Mouse (Mus musculus) Patski (cell line): ENCODE measurements around the gene Cog4. TPM values are rescaled to one million over a fixed set of nuclear protein-coding genes. Genes with fewer than 3 reads are reported as not detected.

ENCODE experiments used
- ATAC-seq: fragments of 100-300 bp; one replicate; pipeline ENCODE4 v1.8.0; 2021
- CTCF ChIA-PET: fragments of 350-600 bp; sonication (Branson Sonifier 250); formaldehyde crosslinking; loops from one replicate; lab custom pipeline; 2022; ENCODE audit warnings: inconsistent platforms; lab: Charles Lee
- POLR2A ChIA-PET: fragments of 350-600 bp; sonication (Branson Sonifier 250); formaldehyde crosslinking; loops from one replicate; lab custom pipeline; 2022; ENCODE audit warnings: antibody characterized with exemption, inconsistent platforms; lab: Charles Lee
- DNase-seq: peaks from one replicate; pipeline ENCODE4 v3.0.0-alpha.2; 2011; ENCODE audit warnings: low read depth, low spot score
- H3K27me3 ChIP-seq: fragments of 371-371 bp; one replicate; pipeline ENCODE4 v1.5.1; 2021
- CTCF ChIP-seq: fragments of 100-300 bp; IDR thresholded peaks from one replicate; pipeline ENCODE4 v1.5.1; 2021
- in situ Hi-C: fragments of 300-500 bp; cut with MboI; formaldehyde crosslinking; loops from 3 replicates; pipeline ENCODE4 v1.11.1; 2018; ENCODE audit warnings: low pct_unique_long_range_greater_than_20kb, mixed read lengths
- polyA plus RNA-seq: library from polyadenylated mRNA; unstranded; gene quantifications from one replicate; pipeline ENCODE4 v1.2.3, GENCODE M21; 2021

Gene Cog4
- polyA plus RNA-seq, 1 experiment from 2014 or later, result 95.9 TPM

GRCm38 (mm10) chr8:110883824-110884223, 37.4 kb downstream of the Cog4 start:
- CTCF ChIA-PET, result interaction anchor here (0.8 kb wide), 1 partner anchor 84 kb away, joined by 3 read pairs; no protein-coding TSS in a partner anchor
- no peak for TF ChIP-seq CTCF
- ATAC-seq, result no peak
- in situ Hi-C loops, result no loop called here
- POLR2A ChIA-PET, result interaction anchor here (1.0 kb wide), 1 partner anchor 36 kb away, joined by 3 read pairs; no protein-coding TSS in a partner anchor
- DNase-seq, result no peak
- H3K27me3 ChIP-seq, result no peaks in the 10 kb centered on the region

DNA sequence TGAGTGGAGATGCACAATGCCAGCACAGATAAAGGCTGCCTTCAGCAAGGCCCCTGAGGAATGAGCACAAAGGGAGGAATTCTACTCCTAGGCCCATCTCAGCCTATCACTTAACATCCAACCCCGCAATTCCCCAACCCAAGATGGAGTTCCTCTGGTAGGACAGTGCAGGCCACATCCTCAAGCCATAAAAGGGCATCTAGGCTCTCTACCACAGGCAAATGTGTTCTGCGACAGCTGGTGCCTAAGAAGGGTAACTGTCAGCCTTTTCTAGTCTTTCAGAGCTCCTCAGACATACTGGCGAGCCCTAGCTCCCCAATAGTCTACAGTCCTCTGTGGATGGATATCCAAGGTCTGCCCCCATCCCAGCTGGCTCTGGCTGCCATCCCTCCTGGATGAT, 40.2 kb downstream of the Cog4 start:
- no peak for ATAC-seq

GRCm38 (mm10) chr8:110887551-110887950, 41.2 kb downstream of the Cog4 start:
- CTCF ChIA-PET, result no interaction called here
- POLR2A ChIA-PET, result interaction anchor here (1.2 kb wide), 1 partner anchor 14 kb away, joined by 3 read pairs; no protein-coding TSS in a partner anchor
- no peak for TF ChIP-seq CTCF
- ATAC-seq (no peak), DNase-seq (no peak)
- in situ Hi-C loops, result no loop called here
- no peaks in the 10 kb centered on the region for H3K27me3 ChIP-seq

More for the DNA sequence above, 40.2 kb downstream of the Cog4 start:
- in situ Hi-C loops, result no loop called here
- no peak for TF ChIP-seq CTCF
- DNase-seq, result no peak
- POLR2A ChIA-PET, result no interaction called here
- CTCF ChIA-PET, result no interaction called here
- H3K27me3 ChIP-seq, result no peaks in the 10 kb centered on the region

DNA sequence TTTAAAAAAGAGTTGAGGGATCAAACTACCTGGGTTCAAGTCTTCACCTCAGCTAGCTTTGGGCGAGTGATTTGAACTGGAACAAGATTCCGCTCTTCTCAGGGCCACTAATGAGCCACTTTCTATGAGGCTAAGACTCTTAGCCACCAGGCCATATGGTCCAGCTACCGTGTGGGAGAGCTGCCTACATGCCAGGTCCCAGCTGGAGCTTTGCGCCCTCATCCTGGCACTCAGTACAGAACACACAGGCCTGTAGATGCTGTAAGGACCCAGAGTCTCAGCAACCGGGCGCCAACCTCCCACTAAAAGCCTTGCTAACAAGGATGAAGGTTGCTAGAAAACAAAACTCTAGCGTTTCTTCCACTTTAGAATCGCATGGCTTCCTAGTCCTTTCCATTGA, 42.0 kb downstream of the Cog4 start:
- CTCF ChIA-PET, result no interaction called here
- no peak for ATAC-seq
- TF ChIP-seq CTCF, result no peak
- no peak for DNase-seq
- no peaks in the 10 kb centered on the region for H3K27me3 ChIP-seq
- in situ Hi-C loops, result no loop called here
- POLR2A ChIA-PET, result interaction anchor here (1.2 kb wide), 1 partner anchor 13 kb away, joined by 3 read pairs; no protein-coding TSS in a partner anchor

DNA sequence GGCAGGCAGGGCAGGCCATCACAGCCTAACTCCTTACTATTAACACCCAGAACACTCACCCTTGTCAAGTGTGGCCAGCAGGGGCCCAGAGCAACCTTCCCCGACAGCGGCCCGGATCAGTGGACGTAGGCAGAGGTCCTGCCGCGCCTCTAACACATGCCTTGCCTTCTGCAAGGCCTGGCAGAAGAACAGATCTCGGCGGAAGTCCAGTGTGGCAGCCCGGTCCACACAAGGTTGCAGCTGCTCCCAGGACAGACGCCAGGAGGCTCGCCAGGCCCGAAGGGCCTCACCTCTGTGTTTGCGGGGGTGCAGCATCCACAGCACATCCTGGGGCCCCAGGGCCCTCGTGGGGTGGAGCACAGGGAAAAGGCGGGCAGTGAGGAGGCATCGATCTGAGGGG, 42.5 kb downstream of the Cog4 start:
- ATAC-seq (no peak), DNase-seq (no peak)
- in situ Hi-C loops, result no loop called here
- no peak for TF ChIP-seq CTCF
- H3K27me3 ChIP-seq, result no peaks in the 10 kb centered on the region
- POLR2A ChIA-PET, result no interaction called here
- CTCF ChIA-PET, result no interaction called here

- DNase-seq, result no peak
Observed at GRCm38 (mm10) chr8:110889904-110890470, 43.6 kb downstream of the Cog4 start.

GRCm38 (mm10) chr8:110892040-110892439, 45.6 kb downstream of the Cog4 start:
- ATAC-seq, result no peak
- in situ Hi-C loops, result no loop called here
- POLR2A ChIA-PET, result no interaction called here
- DNase-seq, result no peak
- no peak for TF ChIP-seq CTCF
- H3K27me3 ChIP-seq, result no peaks in the 10 kb centered on the region
- CTCF ChIA-PET, result no interaction called here

More at GRCm38 (mm10) chr8:110889904-110890470, 43.6 kb downstream of the Cog4 start:
- in situ Hi-C loops, result no loop called here
- ChIA-PET CTCF (no interaction called here), POLR2A (no interaction called here)
- ATAC-seq, result no peak
- TF ChIP-seq CTCF, result no peak
- no peaks in the 10 kb centered on the region for H3K27me3 ChIP-seq

DNA sequence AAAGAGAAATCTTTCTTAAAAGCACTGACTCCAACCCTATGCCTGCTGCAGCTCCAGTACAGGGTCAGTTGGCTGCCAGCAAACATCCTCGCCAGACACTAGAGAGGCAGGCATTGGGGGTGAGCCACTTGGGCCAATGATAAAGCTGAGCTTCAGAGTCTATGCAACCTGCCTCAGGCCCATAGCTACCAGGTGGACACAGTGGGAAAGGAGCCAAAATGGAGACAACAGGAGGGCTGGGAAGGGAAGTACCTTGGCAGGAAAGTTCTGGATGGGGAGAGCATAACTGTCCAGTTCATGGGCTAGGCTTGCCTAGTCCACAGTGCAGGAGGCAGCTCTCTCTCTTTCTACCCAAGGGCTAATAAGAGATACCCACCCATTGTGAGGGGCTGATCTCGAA, 46.5 kb downstream of the Cog4 start:
- no peaks in the 10 kb centered on the region for H3K27me3 ChIP-seq
- in situ Hi-C loops, result no loop called here
- no peak for ATAC-seq
- no peak for DNase-seq
- no peak for TF ChIP-seq CTCF
- ChIA-PET POLR2A (no interaction called here), CTCF (no interaction called here)

DNA sequence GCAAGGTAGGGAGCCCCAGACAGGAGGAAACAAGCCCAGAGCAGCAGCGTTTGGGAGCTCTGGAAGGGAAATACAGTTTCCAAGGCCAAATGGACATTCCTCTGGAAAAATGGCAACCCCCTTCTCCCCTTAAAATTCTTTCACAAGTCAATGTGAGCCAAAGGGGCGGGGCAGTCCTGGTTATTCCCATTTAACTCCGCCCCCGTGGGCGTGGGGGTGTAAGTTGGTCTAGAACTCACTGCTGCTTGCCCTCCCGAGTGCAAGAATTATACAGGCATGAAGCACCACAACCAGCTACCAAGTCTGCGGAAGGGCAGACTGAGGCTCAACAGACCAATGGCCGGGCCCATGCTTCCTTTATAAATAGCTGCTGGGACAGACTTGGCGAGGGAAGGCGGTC, 48.5 kb downstream of the Cog4 start:
- H3K27me3 ChIP-seq, result no peaks in the 10 kb centered on the region
- no peak for ATAC-seq
- in situ Hi-C loops, result no loop called here
- TF ChIP-seq CTCF, result no peak
- no peak for DNase-seq
- POLR2A ChIA-PET, result no interaction called here
- CTCF ChIA-PET, result interaction anchor here (1.2 kb wide), 1 partner anchor 10 kb away, joined by 3 read pairs; no protein-coding TSS in a partner anchor

GRCm38 (mm10) chr8:110895254-110895653, 48.9 kb downstream of the Cog4 start:
- H3K27me3 ChIP-seq, result no peaks in the 10 kb centered on the region
- no peak for ATAC-seq
- POLR2A ChIA-PET, result no interaction called here
- in situ Hi-C loops, result no loop called here
- TF ChIP-seq CTCF, result no peak
- CTCF ChIA-PET, result interaction anchor here (1.2 kb wide), 1 partner anchor 10 kb away, joined by 3 read pairs; no protein-coding TSS in a partner anchor
- DNase-seq, result no peak

DNA sequence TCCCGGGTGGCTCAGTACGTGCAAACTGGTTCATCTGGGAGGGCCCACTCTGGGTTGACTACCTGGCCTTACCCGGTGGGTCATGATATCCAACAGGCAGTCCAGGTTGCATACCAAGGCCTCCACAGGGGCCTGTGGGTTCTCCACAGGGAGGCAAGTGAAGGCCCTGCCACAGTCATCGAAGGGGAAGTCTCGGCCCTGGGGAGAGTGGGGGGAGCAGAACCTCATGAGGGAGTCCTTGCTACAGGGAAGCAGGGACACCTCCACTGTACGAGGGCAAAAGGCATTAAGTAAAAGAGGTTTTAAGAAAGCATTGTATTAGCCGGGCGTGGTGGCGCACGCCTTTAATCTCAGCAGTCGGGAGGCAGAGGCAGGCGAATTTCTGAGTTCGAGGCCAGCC, 49.4 kb downstream of the Cog4 start:
- DNase-seq (no peak), ATAC-seq (no peak)
- no peaks in the 10 kb centered on the region for H3K27me3 ChIP-seq
- CTCF ChIA-PET, result interaction anchor here (1.2 kb wide), 1 partner anchor 11 kb away, joined by 3 read pairs; no protein-coding TSS in a partner anchor
- POLR2A ChIA-PET, result no interaction called here
- in situ Hi-C loops, result no loop called here
- TF ChIP-seq CTCF, result no peak
